Mouse (Mus musculus) CD4-positive helper T cell, adult 2 months (primary cell): ENCODE data around the gene Hs3st1.

Source experiments
- DNase-seq: peaks from one replicate; pipeline ENCODE4 v3.0.0-alpha.2; 2012; ENCODE audit warnings: low read depth, missing footprints, low spot score

The Hs3st1 gene

DNA sequence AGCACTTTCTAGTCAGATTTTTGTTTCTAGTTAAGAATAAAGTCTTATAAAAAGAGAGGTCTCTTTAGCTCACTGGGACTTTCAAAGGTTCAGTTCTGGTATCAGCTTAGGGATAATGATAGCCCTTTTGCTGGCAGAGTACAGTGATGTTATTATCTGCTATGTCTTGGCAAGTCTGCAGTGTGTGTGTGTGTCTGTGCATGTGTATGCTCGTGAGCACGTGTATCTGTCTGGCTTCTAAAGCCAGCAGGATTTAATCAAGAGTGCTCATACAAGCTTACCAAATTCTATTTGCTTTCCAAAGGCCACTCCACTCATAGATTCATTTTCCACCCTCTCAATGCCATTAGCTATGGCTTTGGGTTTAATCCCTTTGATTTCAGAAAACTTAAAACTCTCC is 160.5 kb downstream of the Hs3st1 start:
- no peak for DNase-seq
